Mouse (Mus musculus) heart, postnatal 14 days (tissue): ENCODE results near the gene Gm20489. TPM values are rescaled to one million over a fixed set of nuclear protein-coding genes. Genes with fewer than 3 reads are reported as not detected.

ENCODE experiments used
- DNase-seq, 2 experiments: peaks; one replicate each; pipeline ENCODE4 v3.0.0; 2021 to 2022
- intact Hi-C: fragments of 180-260 bp; cut with DNase I; formaldehyde crosslinking; loops from one replicate; pipeline ENCODE4 v1.15.1; 2025
- long read RNA-seq, 2 experiments: library from polyadenylated mRNA; stranded (forward); transcript quantifications; one replicate each; pipeline ENCODE4 v2.0.0; 2021
- total RNA-seq, 2 experiments: library from RNA; stranded (reverse); gene quantifications; 2 replicates each; pipeline ENCODE4 v1.2.3; 2021

Gene Gm20489
- total RNA-seq, result not detected
- long read RNA-seq, experiment 1, result 0 reads
- long read RNA-seq, experiment 2, result 0 reads

- intact Hi-C loops, result no loop called here
- no peak for DNase-seq
Measured at GRCm38 (mm10) chrX:101268755-101269124, at the start of gene Gm20489. Gm20489 (minus strand) TSS chrX:101269023.

GRCm38 (mm10) chrX:101313625-101314359 is 45.0 kb upstream of the Gm20489 start:
- intact Hi-C loops, result no loop called here
- DNase-seq, result no peak

- intact Hi-C loops, result no loop called here
- no peak for DNase-seq
Measured at GRCm38 (mm10) chrX:101309299-101309698, 40.5 kb upstream of the Gm20489 start.

GRCm38 (mm10) chrX:101304646-101305045 is 35.8 kb upstream of the Gm20489 start:
- intact Hi-C loops, result no loop called here
- no peak for DNase-seq

- no peak for DNase-seq
- intact Hi-C loops, result no loop called here
Measured at GRCm38 (mm10) chrX:101301654-101302053, 32.8 kb upstream of the Gm20489 start.

GRCm38 (mm10) chrX:101300427-101301030 is 31.7 kb upstream of the Gm20489 start:
- intact Hi-C loops, result no loop called here
- DNase-seq, result peak; percentile 3 to 12

- intact Hi-C loops, result no loop called here
- no peak for DNase-seq
Measured at GRCm38 (mm10) chrX:101299473-101300426, 30.9 kb upstream of the Gm20489 start.

- DNase-seq, result peak in 1 of 2 experiments; percentile 3
- intact Hi-C loops, result no loop called here
Measured at GRCm38 (mm10) chrX:101299055-101299454, 30.2 kb upstream of the Gm20489 start, which contains the start of gene Nlgn3. Nlgn3 (plus strand) TSS chrX:101299168.

- intact Hi-C loops, result no loop called here
- no peak for DNase-seq
Measured at GRCm38 (mm10) chrX:101290111-101290510, 21.3 kb upstream of the Gm20489 start.

GRCm38 (mm10) chrX:101289037-101289436 is 20.2 kb upstream of the Gm20489 start:
- no peak for DNase-seq
- intact Hi-C loops, result no loop called here

GRCm38 (mm10) chrX:101288432-101288831 is 19.6 kb upstream of the Gm20489 start:
- intact Hi-C loops, result no loop called here
- no peak for DNase-seq

GRCm38 (mm10) chrX:101287543-101287942 is 18.7 kb upstream of the Gm20489 start:
- no peak for DNase-seq
- intact Hi-C loops, result no loop called here

GRCm38 (mm10) chrX:101285953-101286670 is 17.3 kb upstream of the Gm20489 start:
- intact Hi-C loops, result no loop called here
- DNase-seq, result no peak

- intact Hi-C loops, result no loop called here
- DNase-seq, result peak; percentile 42 to 62
Measured at GRCm38 (mm10) chrX:101285534-101285933, 16.7 kb upstream of the Gm20489 start.

GRCm38 (mm10) chrX:101282813-101283212 is 14.0 kb upstream of the Gm20489 start:
- intact Hi-C loops, result no loop called here
- no peak for DNase-seq

GRCm38 (mm10) chrX:101273875-101274738 is 5.3 kb upstream of the Gm20489 start, which contains the start of gene Med12:
Med12 (plus strand) TSS chrX:101274030.
- intact Hi-C loops, result loop anchor here (5.0 kb wide), 1 partner anchor 52 kb away; the partner anchor contains the start of gene Snx12
- peak; percentile 88 to 89 for DNase-seq

- DNase-seq, result no peak
- intact Hi-C loops, result loop anchor here (5.0 kb wide), 1 partner anchor 51 kb away; the partner anchor contains the start of gene Snx12
Measured at GRCm38 (mm10) chrX:101273410-101273809, 4.6 kb upstream of the Gm20489 start.

- intact Hi-C loops, result no loop called here
Measured at GRCm38 (mm10) chrX:101268025-101268754, 633 bp downstream of the Gm20489 start, which contains the start of gene Il2rg. Il2rg (minus strand) TSS chrX:101268255.

More at GRCm38 (mm10) chrX:101268025-101268754, 633 bp downstream of the Gm20489 start, which contains the start of gene Il2rg:
- no peak for DNase-seq
